Mouse (Mus musculus) neural tube, embryonic 11.5 days (tissue): ENCODE measurements around the gene Prr5l. TPM values are rescaled to one million over a fixed set of nuclear protein-coding genes. Genes with fewer than 3 reads are reported as not detected.

Source experiments
- ATAC-seq: fragments of 200-750 bp; cut with Nextera tagmentation; 2 replicates; pipeline ENCODE4 v1.8.0; 2017; ENCODE audit warnings: moderate number of reproducible peaks, mild to moderate bottlenecking, moderate TSS enrichment, moderate library complexity; ENCODE audit not compliant: insufficient read depth, low FRiP score, low TSS enrichment
- DNase-seq: peaks from one replicate; pipeline ENCODE4 v3.0.0-alpha.2; 2015; ENCODE audit warnings: low spot score
- H3K27ac ChIP-seq: fragments of 300-500 bp; sonication (generic); 2 replicates; pipeline ENCODE4 v1.5.1; 2014; ENCODE audit warnings: low read depth, mild to moderate bottlenecking, low read length
- H3K27me3 ChIP-seq: fragments of 300-500 bp; sonication (generic); 2 replicates; pipeline ENCODE4 v1.6.1; 2014; ENCODE audit warnings: mild to moderate bottlenecking, low read length, mixed read lengths; ENCODE audit not compliant: control insufficient read depth, insufficient read depth
- H3K36me3 ChIP-seq: fragments of 300-500 bp; sonication (generic); 2 replicates; pipeline ENCODE4 v1.6.1; 2014; ENCODE audit warnings: mild to moderate bottlenecking, low read length, moderate library complexity, mixed read lengths; ENCODE audit not compliant: control insufficient read depth, insufficient read depth
- H3K4me1 ChIP-seq: fragments of 300-500 bp; sonication (generic); 2 replicates; pipeline ENCODE4 v1.6.1; 2014; ENCODE audit warnings: low read length, mixed read lengths; ENCODE audit not compliant: control insufficient read depth, insufficient read depth
- H3K4me2 ChIP-seq: fragments of 300-500 bp; sonication (generic); 2 replicates; pipeline ENCODE4 v1.6.1; 2014; ENCODE audit warnings: low read depth, mild to moderate bottlenecking, moderate library complexity
- H3K4me3 ChIP-seq: fragments of 300-500 bp; sonication (generic); 2 replicates; pipeline ENCODE4 v1.5.1; 2014; ENCODE audit warnings: low read depth, low read length
- H3K9ac ChIP-seq: fragments of 300-500 bp; sonication (generic); 2 replicates; pipeline ENCODE4 v1.6.1; 2014; ENCODE audit warnings: mild to moderate bottlenecking, low read length
- H3K9me3 ChIP-seq: fragments of 300-500 bp; sonication (generic); 2 replicates; pipeline ENCODE4 v1.6.1; 2016; ENCODE audit warnings: low read length; ENCODE audit not compliant: control insufficient read depth
- WGBS: fragments of 180-500 bp; shearing (Covaris S2); extraction: QIAGEN DNeasy Blood & Tissue Kit; methylation state at CpG from one replicate; pipeline ENCODE4 v1.1.7; 2014; 5-methylcytosine and 5-hydroxymethylcytosine counted together
- polyA plus RNA-seq: library from polyadenylated mRNA; unstranded; fragments of >200 nt; fragmentation: Nextera tagmentation; extraction: Ambion mirVana; gene quantifications from 2 replicates; pipeline ENCODE4 v1.2.1, GENCODE M21; 2014

The Prr5l gene
- polyA plus RNA-seq, 1 experiment from 2014 or later: 11.5 TPM

- Histone ChIP-seq H3K27me3 (no peaks in the 10 kb centered on the region), H3K4me3 (no peak overlapping the region), H3K36me3 (peaks cover 11% of the 10 kb centered on the region), H3K4me1 (no peaks in the 10 kb centered on the region), H3K9ac (no peak overlapping the region), H3K4me2 (no peak overlapping the region), H3K27ac (no peak overlapping the region), H3K9me3 (no peaks in the 10 kb centered on the region)
- ATAC-seq: no peak
- WGBS: 60% methylated on average over 5 of the region's 5 CpGs
- DNase-seq: peak; percentile 24
Observed at GRCm38 (mm10) chr2:101693577-101694215, 189.1 kb downstream of the Prr5l start.

DNA sequence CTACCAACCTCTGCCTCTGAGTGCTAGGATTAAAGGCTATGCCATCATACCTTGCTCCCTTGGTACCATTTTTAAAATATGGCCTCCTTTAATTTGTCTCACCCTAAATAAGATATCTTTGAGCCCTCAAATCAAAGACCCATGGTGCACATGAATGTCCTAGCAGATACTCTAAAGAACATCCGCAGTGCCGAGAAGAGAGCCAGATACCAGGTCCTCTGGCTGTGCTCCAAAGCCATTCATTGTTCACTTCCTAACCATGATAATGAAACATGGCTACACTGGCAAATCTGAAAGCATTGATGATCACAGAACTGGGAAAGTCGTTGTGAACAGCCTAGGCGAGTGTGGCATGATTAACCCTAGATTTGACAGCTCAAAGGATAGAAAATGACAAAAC lies 189.8 kb downstream of the Prr5l start:
- Histone ChIP-seq H3K9me3 (no peaks in the 10 kb centered on the region), H3K36me3 (peaks cover 11% of the 10 kb centered on the region), H3K4me2 (no peak overlapping the region), H3K4me3 (no peak overlapping the region), H3K4me1 (no peaks in the 10 kb centered on the region), H3K9ac (no peak overlapping the region), H3K27ac (no peak overlapping the region), H3K27me3 (no peaks in the 10 kb centered on the region)
- ATAC-seq: no peak
- no peak for DNase-seq
- 79% methylated on average over 4 of the region's 4 CpGs for WGBS

GRCm38 (mm10) chr2:101690252-101690827 lies 192.5 kb downstream of the Prr5l start:
- no peak overlapping the region for H3K9ac ChIP-seq
- no peaks in the 10 kb centered on the region for H3K9me3 ChIP-seq
- DNase-seq (no peak), ATAC-seq (no peak)
- H3K27me3 ChIP-seq: no peaks in the 10 kb centered on the region
- no peak overlapping the region for H3K27ac ChIP-seq
- peaks cover 3% of the 10 kb centered on the region; the same call in 1 of the 2 replicates for H3K36me3 ChIP-seq
- H3K4me3 ChIP-seq: no peak overlapping the region
- no peak overlapping the region for H3K4me2 ChIP-seq
- WGBS: 93% methylated on average over 9 of the region's 9 CpGs
- no peaks in the 10 kb centered on the region for H3K4me1 ChIP-seq

GRCm38 (mm10) chr2:101688011-101688410 lies 194.8 kb downstream of the Prr5l start:
- Histone ChIP-seq H3K4me1 (no peaks in the 10 kb centered on the region), H3K27me3 (no peaks in the 10 kb centered on the region), H3K9ac (no peak overlapping the region), H3K4me2 (no peak overlapping the region), H3K36me3 (peaks cover 3% of the 10 kb centered on the region; the same call in 1 of the 2 replicates), H3K27ac (no peak overlapping the region), H3K4me3 (no peak overlapping the region), H3K9me3 (no peaks in the 10 kb centered on the region)
- WGBS: 92% methylated on average over 5 of the region's 5 CpGs
- ATAC-seq: no peak
- no peak for DNase-seq

DNA sequence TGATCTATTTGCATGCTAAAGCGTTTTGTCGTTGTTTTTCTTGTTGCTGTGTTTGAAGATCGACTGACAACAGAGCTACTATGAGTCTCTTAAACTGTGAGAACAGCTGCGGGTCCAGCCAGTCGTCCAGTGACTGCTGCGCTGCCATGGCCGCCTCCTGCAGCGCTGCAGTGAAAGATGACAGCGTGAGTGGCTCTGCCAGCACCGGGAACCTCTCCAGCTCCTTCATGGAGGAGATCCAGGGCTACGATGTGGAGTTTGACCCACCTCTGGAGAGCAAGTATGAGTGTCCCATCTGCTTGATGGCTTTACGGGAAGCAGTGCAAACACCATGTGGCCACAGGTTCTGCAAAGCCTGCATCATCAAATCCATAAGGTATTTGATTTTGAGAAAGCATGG lies 198.4 kb downstream of the Prr5l start:
- H3K4me3 ChIP-seq: no peak overlapping the region
- H3K4me2 ChIP-seq: no peak overlapping the region
- no peaks in the 10 kb centered on the region for H3K27me3 ChIP-seq
- ATAC-seq (no peak), DNase-seq (no peak)
- H3K9me3 ChIP-seq: no peaks in the 10 kb centered on the region
- no peak overlapping the region for H3K27ac ChIP-seq
- 94% methylated on average over 12 of the region's 12 CpGs for WGBS
- H3K4me1 ChIP-seq: 0 out of 2 replicates have a peak, but pooled peaks cover 2% of the 10 kb centered on the region
- peaks cover 2% of the 10 kb centered on the region for H3K36me3 ChIP-seq
- no peak overlapping the region for H3K9ac ChIP-seq

DNA sequence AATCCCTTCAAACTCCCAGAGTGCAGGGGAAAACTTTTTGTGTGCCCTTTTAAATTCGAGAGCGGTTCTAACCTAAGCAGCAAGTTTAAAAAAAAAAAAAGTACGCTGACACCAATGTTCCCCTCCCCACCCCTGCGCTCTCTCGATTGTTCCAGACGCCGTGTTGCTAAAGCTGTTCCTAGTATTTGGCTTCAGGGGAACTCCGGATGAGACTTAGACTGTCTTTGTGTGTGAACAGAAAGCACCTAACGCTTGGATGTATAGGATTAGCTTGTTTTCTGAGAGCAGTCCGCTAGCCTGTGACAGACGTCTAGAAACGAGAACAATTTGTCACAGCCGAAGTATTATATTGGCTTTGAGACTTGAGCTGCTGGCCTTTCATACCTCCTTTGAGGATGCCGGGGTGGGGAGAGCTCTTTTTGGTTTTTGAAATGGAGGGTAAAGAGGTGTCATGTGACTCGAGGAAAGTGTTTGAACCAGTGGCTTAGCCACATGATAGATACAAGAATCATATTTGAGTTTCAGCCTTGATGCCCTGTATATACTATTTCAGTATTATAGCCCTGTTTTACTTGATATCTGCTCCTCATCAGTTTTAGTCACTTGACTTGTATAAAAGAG lies 203.6 kb downstream of the Prr5l start:
- peak overlapping the region; percentile 40 for H3K4me2 ChIP-seq
- 0 out of 2 replicates have a peak, but pooled peaks cover 4% of the 10 kb centered on the region for H3K4me1 ChIP-seq
- H3K9ac ChIP-seq: peak overlapping the region; percentile 94
- ATAC-seq: no peak
- H3K36me3 ChIP-seq: peaks cover 2% of the 10 kb centered on the region; the same call in 1 of the 2 replicates
- no peaks in the 10 kb centered on the region for H3K27me3 ChIP-seq
- H3K9me3 ChIP-seq: no peaks in the 10 kb centered on the region
- no peak overlapping the region for H3K27ac ChIP-seq
- DNase-seq: peak; percentile 33
- H3K4me3 ChIP-seq: peak overlapping the region; percentile 94
- 5% methylated on average over 15 of the region's 15 CpGs for WGBS

- WGBS: under 1% methylated on average over 68 of the region's 68 CpGs
- Histone ChIP-seq H3K36me3 (peaks cover 2% of the 10 kb centered on the region; the same call in 1 of the 2 replicates), H3K27me3 (no peaks in the 10 kb centered on the region), H3K4me1 (0 out of 2 replicates have a peak, but pooled peaks cover 4% of the 10 kb centered on the region), H3K4me2 (peak within 1 kb of the TSS; percentile 40), H3K27ac (peak within 1 kb of the TSS; percentile 35; the same call in 1 of the 2 replicates), H3K9me3 (no peaks in the 10 kb centered on the region), H3K4me3 (peak within 1 kb of the TSS; percentile 94), H3K9ac (peak within 1 kb of the TSS; percentile 94)
- peak; percentile 90 for DNase-seq
- peak; percentile 89 for ATAC-seq
Observed at GRCm38 (mm10) chr2:101678236-101679021, 204.4 kb downstream of the Prr5l start, which contains the start of gene Traf6. Gene Traf6 (plus strand): TSS chr2:101678429.

- Histone ChIP-seq H3K4me1 (no peaks in the 10 kb centered on the region), H3K9ac (no peak overlapping the region), H3K9me3 (no peaks in the 10 kb centered on the region), H3K36me3 (no peaks in the 10 kb centered on the region), H3K27ac (no peak overlapping the region), H3K4me3 (no peak overlapping the region), H3K4me2 (no peak overlapping the region), H3K27me3 (no peaks in the 10 kb centered on the region)
- DNase-seq (no peak), ATAC-seq (no peak)
- 78% methylated on average over 3 of the region's 3 CpGs for WGBS
Observed at GRCm38 (mm10) chr2:101673547-101673946, 209.3 kb downstream of the Prr5l start.
